Mouse (Mus musculus) gastrocnemius, postnatal 14 days (tissue): ENCODE measurements at regions not wholly inside any gene's neighbourhood (a gene's known extent, or its start where the extent isn't known, plus 50 kb on each side); places are given as distances from the start of the nearest gene placed in this dataset.
A peak's percentile ranks its signal among the peaks of the same experiment; 100 is the strongest.

Experiments
- DNase-seq: peaks from one replicate; pipeline ENCODE4 v3.0.0; 2021; ENCODE audit warnings: mixed read lengths
- intact Hi-C: fragments of 180-260 bp; cut with DNase I; formaldehyde crosslinking; loops from one replicate; pipeline ENCODE4 v1.15.1; 2025; ENCODE audit warnings: low total_unique reads

DNA sequence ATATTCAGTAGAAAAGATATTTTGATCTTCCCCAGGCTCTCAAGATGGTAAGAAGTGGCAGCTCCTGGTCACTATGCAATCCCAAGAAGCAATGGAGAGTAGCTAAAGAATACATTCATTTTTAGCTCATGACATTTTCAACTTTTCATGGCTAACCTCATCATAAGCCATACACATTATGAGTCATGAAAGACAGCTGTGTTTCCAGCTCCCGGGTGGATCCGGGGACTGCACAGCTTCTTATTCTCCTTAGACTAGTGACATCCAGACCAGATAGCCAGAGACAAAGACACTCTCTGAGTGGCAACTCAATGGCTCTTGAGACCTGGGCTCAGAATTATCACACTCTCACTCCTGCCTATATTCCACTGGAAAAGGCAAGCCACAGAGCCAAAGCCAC, 230.6 kb downstream of the H2al1j start:
- intact Hi-C loops, result no loop called here
- no peak for DNase-seq

DNA sequence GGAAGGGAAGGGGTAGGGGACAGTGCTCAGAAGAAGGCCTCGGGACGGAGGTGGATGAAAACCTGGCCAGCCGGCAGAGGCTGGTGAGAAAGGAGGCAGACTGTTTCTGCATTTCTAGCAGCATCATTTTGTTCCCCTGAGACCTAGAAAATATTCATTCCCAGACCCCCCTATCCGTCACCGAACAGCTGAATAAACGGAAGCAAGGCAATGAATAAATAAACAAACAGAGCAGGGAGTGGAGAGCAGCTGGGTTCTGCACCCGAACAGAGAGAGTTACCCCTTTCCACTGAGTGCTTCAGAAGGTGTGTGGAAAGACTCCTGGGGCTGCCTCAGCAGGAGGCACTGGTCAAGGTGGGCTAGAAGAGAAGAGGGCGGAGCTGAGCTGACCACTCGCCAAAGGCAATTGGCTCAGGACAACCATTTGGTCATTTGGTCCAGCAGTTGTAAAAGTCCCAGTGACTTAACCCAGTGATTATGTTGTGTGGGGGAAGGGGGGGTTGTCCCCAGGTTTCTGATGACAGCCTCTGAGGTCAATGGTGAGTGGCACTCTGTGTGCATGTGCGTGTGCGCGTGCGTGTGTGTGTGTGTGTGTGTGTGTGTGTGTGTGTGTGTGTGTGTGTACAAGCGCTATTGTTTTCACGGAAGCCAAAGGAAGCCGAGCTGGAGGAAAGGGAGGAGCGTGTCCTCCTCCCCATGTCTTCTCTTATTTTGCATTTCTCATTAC, 233.1 kb downstream of the H2al1j start:
- DNase-seq, result no peak
- intact Hi-C loops, result no loop called here

DNA sequence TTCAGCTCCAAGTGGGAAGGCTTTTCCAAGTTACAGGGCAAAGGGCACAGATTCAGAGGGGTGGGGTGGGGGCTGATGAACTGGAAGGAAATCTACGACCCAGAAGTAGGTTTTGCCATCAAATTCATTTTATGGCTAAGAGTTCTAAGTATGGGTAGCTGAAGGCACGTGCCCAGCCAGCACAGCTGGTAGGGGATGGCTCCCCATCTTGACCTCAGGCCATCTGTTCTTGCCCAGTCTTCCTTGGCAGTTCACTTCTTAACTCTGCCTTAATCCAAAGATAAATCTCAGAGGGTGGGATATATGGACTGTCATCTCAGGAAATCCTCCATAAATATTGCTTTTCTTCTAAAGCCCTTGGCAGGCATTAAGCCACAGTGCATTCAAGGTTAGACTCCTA, 238.3 kb downstream of the H2al1j start:
- intact Hi-C loops, result no loop called here
- DNase-seq, result no peak

DNA sequence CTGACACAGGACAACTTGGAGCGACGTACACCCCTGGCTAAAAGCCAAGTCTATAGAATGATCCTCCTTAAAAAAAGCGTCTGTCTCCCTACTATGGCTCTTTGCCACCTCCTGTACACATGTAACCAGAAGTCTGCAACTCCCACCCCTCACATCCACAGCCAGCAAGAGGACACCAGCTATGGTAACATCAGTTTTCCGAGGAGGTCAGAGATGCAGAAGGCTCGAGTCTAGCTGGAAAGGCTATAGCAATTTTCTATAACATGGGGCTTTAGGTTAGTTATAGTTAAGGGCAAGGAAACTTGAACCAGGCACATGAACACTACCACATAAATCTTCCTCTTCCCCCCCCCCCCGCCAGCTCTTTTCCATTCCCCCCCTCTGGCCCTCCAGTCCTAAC, 240.2 kb downstream of the H2al1j start:
- no peak for DNase-seq
- intact Hi-C loops, result no loop called here

DNA sequence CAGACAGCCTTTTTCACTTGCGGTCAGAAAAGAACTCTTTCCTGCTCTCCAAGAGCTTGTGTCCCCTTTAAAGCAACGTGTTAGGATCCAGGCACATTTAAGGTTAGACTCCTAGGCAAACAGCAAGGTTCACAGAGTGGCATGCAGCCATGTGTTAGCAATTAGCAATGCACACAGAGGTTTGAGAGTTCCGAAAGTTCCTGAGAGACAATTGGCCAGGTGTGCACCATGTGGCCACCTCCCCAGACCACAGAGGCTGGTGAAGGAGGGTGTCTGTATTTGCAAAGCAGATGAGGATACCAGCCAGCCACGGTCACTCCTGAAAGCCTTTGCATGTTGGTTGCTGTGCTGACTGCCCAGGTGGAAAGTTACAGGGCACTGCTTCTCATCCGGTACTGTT, 240.6 kb downstream of the H2al1j start:
- DNase-seq, result no peak
- intact Hi-C loops, result no loop called here

DNA sequence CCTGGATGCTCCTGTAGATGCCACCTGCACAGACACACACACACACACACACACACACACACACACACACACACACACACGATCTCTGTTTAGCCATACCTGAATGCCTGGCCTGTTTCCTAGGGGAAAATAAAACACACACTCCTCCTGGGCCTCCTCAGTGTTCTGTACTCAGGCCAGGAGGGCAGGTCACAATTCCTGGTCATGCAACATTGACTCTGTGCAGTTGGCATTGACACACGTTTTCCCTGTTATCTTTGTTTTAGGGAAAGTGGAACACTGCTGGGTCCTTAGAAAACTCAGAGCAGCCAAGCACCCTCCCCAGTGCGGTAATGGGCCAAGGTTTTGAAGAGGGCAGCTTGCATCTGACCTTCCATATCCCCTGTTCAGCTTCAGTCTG, 246.7 kb downstream of the H2al1j start:
- intact Hi-C loops, result no loop called here
- no peak for DNase-seq

DNA sequence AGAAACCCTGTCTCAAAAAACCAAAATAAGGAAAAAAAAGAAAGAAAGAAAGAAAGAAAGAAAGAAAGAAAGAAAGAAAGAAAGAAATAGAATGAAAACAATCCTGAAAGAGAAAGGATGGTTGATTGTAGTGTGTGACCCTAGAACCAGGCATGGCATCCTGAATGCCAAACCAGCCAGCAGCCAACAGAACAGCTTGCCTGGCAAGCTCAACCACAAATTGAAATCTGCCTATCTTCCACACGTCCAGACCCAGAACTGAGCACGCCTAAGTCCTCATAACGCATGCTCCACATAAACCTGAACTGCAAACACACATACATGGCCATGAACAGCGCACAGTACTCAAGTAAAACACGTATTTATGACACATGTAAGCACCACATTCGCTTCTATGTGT, 247.9 kb downstream of the H2al1j start:
- no peak for DNase-seq
- intact Hi-C loops, result no loop called here

DNA sequence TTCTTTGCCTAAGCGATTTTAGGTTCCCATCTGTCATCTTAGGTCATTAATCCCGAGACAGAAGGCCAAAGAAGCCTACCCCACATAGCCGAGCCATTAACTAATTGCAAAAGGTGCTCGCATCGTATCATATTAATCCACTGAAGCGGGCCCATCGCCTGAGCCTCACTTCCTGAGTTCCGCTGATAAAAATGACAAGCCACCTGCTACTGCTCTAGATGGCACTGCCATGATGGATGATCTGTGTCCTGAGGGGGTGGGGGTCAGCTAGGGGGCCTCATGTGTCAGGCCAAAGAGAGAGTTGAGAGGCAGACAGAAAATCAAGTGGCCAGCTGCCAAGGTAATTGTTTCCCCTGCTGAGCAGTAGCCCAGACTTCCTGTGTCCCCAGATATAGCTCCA, 248.7 kb downstream of the H2al1j start:
- intact Hi-C loops, result no loop called here
- DNase-seq, result no peak

DNA sequence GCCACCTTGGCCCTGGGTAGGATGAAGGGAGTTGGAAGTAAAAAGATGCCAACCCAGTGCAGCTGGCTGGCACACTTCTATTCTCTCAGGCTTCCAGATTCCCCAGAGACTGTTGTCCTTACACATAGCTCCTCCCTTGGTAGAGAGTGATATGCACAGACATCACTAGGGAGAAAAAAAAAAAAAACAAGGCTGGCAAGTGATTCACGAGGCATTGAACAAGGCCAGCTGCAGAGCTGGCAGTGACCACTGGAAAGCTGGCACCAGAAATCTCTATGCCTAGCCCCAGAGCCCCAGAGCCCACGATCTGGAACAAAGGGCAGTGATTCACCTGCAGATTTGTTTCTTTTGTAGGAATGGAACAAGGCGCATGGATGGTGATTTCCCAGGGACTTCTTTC, 249.7 kb downstream of the H2al1j start:
- DNase-seq, result no peak
- intact Hi-C loops, result no loop called here

DNA sequence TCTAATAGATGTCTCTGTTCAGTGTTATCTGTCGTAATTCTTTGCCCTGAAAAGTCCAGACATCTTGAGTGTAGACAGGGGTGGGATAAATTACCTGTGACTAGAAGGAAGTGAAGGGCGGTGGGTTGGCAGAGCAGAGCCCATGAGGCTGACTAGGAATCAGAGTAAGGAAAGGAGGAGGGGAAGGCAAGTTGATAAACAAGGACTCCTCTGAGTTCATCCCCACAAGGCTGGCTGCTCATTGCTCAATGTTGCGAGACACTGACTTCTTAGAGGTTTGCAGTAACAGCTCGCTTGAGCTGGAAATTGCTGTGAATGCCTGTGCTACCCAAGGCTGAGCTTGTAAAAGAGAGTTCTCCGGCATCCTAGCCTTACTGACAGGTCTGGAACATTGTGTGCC, 257.7 kb downstream of the H2al1j start:
- no peak for DNase-seq
- intact Hi-C loops, result no loop called here

DNA sequence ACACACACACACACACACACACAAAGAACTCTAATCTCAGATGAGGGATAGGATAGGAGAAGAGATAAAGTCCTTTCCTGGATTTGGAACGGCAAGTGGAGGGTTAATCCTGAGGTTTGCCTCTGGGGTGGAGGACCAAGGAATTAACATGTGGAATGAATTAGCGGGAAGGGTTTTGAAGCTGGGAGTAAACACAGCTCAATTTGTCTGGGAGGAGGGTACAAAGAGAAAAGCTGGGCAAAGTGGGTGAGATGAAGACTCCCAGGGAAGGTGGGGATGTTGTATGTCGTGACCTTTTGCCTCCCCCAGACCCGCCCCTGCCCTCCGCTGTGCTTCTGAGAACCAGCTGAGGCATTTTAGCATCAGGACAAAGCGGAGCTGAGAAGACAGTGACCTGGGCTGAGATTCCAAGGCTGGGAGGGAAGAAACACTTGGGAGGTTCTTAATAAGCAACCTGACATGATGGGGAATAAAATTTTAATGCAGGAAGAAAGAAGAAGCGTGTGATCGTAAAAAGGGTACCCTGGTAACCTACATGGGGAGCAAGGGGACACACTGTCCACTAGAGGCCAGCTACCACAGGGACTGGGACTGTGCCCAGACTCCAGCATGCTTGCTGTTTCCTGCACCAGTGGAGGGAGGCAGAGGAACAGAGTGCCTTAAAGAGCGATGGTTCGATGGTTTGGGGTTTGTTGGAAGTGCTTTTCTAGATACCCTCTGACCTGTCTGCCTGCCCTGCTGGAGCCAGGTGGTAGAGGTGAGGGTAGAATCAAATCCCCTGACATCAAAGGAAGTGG, 264.0 kb downstream of the H2al1j start:
- intact Hi-C loops, result no loop called here
- DNase-seq, result peak; percentile 17

DNA sequence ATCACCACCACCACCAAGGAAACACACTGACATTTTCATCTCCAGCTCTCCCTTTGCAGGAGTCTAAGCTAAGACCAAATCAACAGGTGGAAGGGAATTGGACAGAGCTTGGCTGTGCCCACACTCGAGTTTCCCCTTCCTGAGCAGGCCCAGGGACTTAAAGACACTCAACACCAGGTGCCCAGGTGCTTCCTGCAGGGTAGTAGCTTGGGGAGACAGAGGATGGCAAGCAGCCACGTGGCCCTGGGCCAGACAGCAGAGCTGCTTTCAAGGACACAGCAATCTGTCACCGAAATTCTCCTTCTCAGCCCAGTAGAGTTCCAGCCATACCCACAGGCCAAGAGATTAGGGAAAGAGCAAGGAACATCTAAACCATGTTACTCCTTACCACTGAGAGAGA, 266.9 kb downstream of the H2al1j start:
- DNase-seq, result no peak
- intact Hi-C loops, result no loop called here

DNA sequence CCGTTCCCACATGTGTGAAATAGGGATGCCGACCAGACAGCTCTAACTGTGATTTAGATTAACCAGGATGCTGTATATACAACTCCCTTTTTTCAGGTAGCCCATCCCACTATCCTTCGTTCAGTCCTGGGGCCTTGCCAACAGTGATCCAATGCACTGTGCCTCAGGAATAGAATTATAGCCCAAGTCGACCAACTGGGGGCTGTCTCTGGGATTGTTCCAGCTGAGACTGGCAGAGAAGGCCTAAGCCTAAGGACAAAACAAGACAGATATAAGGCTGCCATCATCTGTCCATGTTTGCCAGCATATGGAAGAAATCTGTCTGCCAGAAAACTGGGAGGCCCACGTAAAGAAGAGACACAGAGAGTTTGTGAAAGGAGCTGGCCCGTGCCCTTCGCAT, 269.9 kb downstream of the H2al1j start:
- intact Hi-C loops, result no loop called here
- no peak for DNase-seq

DNA sequence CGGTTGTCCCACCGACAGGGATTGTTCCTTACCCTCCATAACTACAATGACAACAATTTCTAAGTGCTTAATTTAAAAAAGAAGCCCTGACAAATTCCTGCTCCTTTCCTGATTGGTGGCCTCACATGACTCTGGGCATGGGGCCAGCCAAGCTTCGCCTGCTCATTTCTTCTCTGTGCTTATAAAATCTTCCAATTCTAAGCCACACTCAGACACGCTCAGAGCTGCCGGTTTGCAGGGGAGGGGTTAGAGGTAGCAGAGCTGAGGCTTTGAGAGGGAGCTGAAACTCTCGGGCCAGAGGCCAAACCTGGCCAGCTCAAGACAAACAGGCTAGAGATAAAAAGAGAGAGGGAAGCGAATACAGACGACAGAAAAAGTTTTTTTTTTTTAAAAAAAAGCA, 286.6 kb downstream of the H2al1j start:
- peak; percentile 44 for DNase-seq
- intact Hi-C loops, result no loop called here

DNA sequence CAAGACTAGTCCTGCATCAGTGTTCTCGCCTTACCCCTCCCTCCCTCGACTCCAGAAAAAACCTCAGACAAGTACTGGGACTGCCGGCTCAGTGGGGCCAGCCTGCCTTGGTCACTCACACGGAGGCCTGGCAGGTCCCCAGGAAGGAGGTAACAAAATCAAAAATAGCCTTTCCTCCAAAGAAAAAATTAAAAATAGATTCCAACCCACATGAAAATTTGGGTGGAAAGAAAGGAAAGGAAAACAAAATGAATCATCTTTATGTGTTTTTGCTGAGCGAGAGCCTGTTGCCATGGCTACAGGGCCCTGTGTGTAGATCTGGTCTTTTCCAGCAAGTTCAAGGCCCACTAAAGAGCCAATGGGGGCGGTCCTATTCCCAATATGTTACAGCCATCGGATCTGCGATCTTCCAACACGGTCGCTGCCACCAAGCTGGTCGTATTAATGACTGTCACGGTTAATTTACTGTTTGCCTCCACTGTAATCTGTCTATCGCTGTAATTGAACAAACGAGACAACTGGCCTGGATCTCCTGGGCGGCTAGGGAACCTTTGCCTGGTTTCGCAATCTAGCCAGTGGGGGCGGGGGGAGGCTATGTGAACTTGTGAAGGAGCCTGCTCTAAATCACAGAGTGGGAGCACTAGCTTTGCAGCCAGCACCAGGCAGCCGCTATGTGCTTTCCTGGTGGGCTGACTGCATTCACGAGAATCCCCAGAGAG, 293.6 kb downstream of the H2al1j start:
- intact Hi-C loops, result no loop called here

DNA sequence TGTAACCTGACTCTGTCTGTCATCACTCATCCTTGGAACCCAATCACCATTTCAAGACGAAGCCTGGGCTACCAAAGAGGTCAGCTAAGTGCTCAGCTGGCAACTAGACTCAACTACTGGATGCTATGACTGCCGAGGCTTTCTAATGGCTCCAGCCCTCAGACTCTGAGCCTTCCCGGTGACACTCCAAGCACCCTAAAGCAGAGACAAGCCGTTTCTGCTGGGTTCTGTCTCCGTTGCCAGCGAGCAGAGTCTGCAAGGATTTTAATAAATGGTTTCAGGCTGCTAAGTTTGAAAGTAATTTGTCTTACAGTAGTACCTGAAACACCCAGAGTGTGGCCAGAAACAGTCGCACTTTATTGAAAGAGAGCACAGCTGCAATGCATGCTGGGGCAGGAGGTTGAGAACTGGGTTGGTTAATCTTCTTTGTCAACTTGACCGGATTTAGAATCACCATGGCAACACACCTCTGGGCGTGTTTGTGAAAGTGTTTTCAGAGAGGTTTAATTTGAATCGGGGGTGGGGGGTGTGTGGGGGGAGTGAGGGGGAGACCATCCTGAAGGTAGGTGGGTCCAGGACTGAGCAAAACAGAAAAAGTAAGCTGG, 298.8 kb downstream of the H2al1j start:
- intact Hi-C loops, result no loop called here
- DNase-seq, result no peak

More for the DNA sequence above, 293.6 kb downstream of the H2al1j start:
- peak; percentile 59 for DNase-seq

DNA sequence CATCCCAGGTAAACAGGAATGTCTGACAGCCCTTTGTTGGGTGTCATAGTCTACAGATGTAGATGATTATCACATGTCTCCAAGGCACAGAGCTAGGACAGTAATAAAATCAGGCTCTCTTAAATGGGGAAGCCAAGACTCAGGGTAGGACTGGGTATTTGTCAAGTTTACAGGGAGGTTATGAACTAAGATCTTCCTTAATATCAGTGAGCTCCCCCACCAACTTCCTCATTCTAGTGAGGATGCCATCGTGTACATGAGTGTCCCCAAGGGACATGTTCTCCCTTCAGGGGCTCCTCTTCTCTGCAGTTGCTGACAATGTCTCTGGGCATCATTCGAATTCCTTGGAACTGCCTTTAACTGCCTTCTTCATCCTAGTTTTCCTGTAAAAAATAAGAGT, 301.7 kb downstream of the H2al1j start:
- no peak for DNase-seq
- intact Hi-C loops, result no loop called here

DNA sequence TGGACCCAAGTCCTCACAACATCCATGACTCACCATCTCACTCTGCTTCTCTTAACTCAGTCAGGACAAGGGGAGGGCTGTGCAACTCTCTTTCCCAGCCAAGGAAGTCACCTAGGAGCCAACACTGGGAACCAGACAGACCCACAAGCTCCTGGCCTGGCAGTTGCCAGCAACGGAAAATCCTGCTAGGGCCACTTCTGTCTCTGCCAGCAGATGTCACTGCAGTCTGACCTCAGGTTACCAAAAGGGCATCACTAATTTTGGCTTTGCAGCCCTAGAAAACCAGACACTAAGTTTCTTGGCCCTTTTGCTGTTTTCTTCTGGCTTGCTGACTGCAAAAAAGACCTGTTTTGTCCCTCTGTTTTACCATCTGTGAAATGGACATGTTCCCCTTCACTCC, 302.3 kb downstream of the H2al1j start:
- intact Hi-C loops, result no loop called here

DNA sequence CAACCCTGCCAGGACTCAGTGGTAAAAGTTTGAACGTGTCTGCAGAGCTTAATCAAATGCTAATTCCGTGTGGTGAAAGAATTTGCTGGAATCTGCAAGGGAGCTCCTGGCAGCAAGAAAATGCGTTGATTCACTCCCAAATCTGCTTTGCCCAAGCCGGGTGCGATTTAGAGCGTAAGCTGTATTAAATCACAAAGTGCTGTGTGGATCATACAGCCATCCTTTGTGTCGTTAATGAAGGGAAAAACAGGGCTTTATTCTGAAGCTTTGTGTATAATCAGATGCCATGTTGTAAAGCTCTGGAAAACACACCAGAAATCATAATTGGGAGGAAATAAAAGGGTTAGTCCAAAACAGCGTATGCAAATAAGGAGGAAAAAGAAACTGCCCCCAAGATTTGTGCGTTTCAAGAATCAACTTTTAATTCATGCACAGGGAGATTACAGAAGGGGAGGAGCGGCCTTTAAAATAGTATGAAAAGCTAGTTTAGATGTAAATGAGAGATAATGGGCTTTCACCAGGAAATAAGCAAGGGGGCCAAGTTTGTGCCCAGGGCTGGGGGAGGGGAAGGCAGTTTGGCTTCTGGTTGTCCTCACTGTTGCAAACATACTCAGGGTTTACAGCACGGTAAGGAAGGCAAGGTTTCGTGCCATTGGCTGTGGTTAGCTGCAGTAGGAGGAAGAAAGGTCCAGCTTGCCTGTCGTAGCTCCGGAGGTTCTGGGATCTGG, 303.7 kb downstream of the H2al1j start:
- no peak for DNase-seq

More for the DNA sequence above, 302.3 kb downstream of the H2al1j start:
- DNase-seq, result peak; percentile 29

DNA sequence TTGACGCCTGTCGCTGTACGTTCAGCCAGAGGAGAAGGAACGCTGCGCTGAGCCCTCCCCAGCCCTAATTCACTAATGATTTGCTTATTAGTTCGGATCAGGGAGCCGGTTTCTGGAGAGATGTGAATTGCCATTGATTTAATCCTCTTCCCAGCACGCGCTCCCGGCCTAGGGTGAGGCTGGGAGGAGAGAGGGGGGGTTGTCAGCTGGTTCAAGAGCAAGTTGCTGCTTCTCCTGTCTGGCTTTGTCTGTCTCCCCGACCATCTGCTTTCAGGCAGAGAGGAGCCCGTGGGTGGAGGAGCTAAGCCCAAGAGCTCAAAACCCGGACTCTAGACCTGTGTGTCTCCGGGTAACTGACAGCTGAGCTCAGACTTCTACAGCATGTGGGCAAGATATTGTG, 304.4 kb downstream of the H2al1j start:
- DNase-seq, result no peak
- intact Hi-C loops, result no loop called here

More for the DNA sequence above, 303.7 kb downstream of the H2al1j start:
- intact Hi-C loops, result no loop called here
